Mouse (Mus musculus) T-helper 17 cell (primary cell): Measurements from ENCODE around the gene Ubxn6.

ENCODE experiments used
- in situ Hi-C, 2 experiments: fragments of 300-600 bp; cut with MboI, MseI; formaldehyde crosslinking; loops; 1 replicate in 1 of 2; 2 replicates in 1 of 2; pipeline ENCODE4 v1.15.1; 2025; ENCODE audit warnings: high pct_unique_total_duplicates in 2 of 2

Ubxn6 gene

GRCm38 (mm10) chr17:56026881-56027280 lies 47.9 kb downstream of the Ubxn6 start:
- in situ Hi-C loops = no loop called here

- in situ Hi-C loops = no loop called here
Measured at GRCm38 (mm10) chr17:56026303-56026702, 48.5 kb downstream of the Ubxn6 start.

GRCm38 (mm10) chr17:56024931-56025330 lies 49.9 kb downstream of the Ubxn6 start:
- in situ Hi-C loops = no loop called here

GRCm38 (mm10) chr17:56024476-56024875 lies 50.4 kb downstream of the Ubxn6 start:
- in situ Hi-C loops = no loop called here

- in situ Hi-C loops = no loop called here
Measured at GRCm38 (mm10) chr17:56023386-56023785, 51.4 kb downstream of the Ubxn6 start.

GRCm38 (mm10) chr17:56022989-56023290 lies 51.9 kb downstream of the Ubxn6 start:
- in situ Hi-C loops = no loop called here

GRCm38 (mm10) chr17:56022131-56022988 lies 52.5 kb downstream of the Ubxn6 start:
- in situ Hi-C loops = no loop called here

GRCm38 (mm10) chr17:56021161-56021910 lies 53.5 kb downstream of the Ubxn6 start:
- in situ Hi-C loops = no loop called here

GRCm38 (mm10) chr17:56020400-56021084 lies 54.3 kb downstream of the Ubxn6 start:
- in situ Hi-C loops = no loop called here

GRCm38 (mm10) chr17:56018347-56019131 lies 56.3 kb downstream of the Ubxn6 start:
- in situ Hi-C loops = loop anchor here in 1 of 2 experiments (10.0 kb wide), 1 partner anchor 54 kb away; no protein-coding TSS in a partner anchor

GRCm38 (mm10) chr17:56017848-56018247 lies 57.0 kb downstream of the Ubxn6 start:
- in situ Hi-C loops = loop anchor here in 1 of 2 experiments (10.0 kb wide), 1 partner anchor 53 kb away; no protein-coding TSS in a partner anchor
